Mouse (Mus musculus): ENCODE data around the gene Robo2.
A peak's percentile ranks its signal among the peaks of the same experiment; 100 is the strongest.

The Robo2 gene

DNA sequence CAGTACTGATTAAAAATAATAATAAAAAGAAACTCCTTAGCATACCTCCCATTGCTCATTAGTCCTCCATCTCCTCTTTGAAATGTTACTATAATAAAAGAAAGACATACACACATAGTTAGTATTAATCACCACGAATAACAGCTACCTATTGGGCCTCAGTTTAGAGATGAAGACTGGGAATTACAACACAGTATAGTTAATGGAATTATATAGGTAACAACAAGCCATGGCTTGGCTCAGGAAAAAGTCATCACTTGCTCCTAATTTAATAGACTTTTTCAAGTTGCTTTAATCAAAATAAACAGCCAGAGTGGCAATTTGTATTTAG, 471.4 kb downstream of the Robo2 start:
- no peak for DNase-seq (ENCODE audit: low read depth, low spot score)

DNA sequence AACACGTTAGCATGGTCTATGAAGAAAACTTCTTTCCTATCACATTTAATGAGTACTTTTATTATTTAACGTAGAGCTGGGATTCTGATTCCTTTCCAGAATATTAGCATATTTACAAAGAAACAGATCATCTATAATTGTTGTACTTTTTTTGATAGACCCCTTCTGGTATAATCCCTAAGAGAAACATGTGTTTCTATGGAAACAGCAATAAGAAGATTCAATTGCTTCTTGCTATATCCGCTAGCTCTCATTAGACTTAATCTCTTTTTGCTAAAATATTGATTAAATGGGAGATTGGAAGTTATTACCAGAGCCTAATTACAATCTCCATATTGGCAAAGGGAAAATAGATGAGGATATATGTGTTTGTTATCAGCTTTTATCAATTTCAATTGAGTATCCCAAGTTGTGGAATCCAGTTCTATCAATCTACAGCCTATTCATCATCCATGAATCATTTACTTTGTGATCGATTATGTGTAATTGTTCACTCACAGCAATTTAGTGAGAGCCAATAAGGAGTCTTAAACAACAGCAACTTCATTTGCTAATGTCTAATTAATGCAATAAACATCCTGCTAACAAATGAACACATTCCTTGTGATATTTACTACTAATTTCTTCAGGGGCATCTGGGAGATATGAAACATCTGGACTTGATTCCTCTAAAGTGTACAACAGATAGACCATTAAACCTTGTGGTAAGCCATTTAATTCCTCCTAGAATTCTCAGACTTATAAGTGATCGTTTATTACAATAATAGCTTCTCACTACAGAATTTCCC, 472.0 kb downstream of the Robo2 start:
- no peak for DNase-seq (ENCODE audit: low read depth, low spot score)

DNA sequence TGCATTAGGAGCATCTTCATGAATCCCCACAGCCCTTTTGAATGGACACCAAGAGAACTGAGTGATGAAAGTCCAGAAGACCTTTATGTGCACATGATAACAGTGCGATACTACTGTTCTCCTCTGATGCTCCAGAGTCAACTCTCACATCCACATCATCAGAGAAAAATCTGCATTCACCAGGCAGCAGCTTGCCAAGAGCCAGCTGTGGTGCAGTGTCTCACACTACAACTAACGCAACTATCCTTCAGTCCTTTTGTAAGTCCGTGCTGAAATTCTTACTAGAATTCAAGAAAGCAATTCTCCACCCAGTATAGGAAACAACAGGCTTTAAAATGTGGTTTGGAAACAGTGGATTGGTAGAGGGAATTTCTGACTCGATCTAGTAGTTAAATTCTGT, 481.3 kb downstream of the Robo2 start:
- no peak for DNase-seq (ENCODE audit: low read depth, low spot score)

DNA sequence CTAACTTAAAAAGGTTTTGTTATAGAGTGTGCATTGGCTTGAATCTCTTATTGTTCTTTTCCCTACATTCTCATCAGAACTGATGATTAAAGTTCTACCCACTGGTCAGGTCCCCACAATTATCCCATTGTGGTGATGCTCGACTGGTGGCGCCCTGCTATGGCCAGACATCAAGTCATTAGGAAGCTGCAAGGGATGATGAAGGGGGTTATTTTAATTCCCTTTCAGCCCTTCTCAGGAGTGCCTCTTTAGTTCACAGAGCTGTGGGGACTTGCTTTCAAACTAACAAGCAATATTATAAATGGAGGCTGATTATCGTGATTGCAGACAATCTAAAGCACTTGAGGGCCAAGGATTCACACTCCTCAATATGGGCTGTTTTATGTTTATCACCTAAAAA, 484.1 kb downstream of the Robo2 start:
- no peak for DNase-seq (ENCODE audit: low read depth, low spot score)

DNA sequence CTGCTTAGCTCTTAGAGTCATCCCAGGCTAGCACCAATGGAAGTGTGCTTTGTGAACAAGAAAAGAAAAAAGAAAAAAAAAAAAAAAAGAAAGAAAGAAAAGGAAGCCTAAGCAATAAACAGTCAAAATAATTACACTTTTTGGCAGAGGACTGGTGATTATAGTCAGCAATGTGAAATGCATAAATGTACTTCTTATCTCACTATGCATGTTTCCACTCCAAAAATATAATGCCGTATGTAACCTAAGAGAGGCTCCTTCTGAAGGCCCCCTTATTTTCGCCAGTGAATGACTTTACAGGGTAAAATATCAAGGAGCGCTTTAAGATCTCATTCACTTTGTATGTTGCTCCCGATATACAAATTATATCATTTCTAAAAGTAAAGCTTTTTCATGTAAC, 496.2 kb downstream of the Robo2 start:
- no peak for DNase-seq (ENCODE audit: low read depth, low spot score)

DNA sequence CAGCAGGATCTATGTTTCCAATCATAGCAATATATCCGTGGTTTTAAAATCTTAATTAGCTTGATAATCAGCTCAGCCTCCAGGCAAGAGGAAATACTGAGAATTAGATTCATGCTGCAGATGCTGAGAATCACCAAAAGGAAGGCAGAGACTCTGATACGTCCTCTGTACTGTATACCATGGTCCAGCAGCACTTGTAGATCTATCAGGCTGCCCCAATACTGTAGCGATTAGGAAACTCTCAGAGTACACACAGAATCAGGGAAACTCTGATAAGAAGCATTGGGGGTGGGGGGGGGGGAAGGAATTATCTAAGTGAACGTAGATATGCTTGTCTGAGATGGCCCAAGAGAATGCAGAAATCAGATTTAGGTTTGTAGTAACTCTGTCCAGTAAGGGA, 496.7 kb downstream of the Robo2 start:
- no peak for DNase-seq (ENCODE audit: low read depth, low spot score)

DNA sequence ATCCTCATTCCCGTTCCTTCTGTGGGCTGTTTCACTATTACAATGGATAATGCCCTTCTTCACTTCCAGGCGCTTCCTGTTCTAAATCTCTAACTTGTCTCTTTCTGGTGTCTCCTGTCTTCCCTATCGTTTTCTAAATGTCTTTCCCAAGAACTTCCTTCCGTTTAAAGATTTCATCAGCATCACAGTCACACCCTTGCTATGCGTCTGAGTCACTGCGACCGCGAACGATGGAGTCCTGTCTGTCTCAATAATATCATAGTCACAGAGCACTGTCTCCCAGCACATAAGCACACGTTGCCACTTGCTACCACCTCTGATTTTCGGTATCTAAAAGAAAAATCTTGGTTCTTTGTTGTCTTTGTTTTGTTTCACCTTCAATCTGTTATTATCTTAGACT, 503.1 kb downstream of the Robo2 start:
- DNase-seq (ENCODE audit: low read depth, low spot score) = no peak

DNA sequence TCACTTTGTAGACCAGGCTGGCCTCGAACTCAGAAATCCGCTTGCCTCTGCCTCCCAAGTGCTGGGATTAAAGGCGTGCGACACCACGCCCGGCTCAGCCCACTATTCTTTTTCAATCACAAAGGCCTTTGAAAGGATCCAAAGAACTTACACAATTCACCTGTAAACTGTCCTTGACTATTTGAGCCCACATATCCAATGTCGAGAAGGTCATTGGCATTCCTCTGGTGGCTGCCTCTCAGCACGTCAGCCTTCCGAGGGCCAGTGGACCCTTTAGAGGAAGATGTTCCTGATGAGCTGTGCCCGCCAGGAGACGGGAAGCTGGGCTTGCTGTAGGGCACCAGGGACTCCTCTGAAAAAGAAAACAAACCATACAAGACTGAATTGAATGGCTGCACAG, 514.8 kb downstream of the Robo2 start:
- no peak for DNase-seq (ENCODE audit: low read depth, low spot score)

DNA sequence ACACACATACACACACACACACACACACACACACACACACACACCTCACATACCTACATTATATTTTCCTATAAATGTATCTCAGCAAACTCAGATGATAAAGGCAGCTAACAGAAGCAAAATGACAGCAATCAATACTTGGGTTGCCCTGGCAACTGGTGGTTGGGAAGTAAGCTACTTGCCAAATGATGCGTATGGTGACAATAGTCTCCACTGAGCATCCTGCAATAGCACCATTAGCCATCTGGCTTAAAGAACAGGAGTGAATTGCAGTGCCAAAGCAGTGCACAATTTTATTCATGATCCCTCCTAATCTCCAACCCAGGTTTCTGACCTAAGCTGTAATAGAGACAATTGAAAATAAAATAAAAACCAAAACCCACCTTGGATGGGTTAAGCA, 529.7 kb downstream of the Robo2 start:
- no peak for DNase-seq (ENCODE audit: low read depth, low spot score)

DNA sequence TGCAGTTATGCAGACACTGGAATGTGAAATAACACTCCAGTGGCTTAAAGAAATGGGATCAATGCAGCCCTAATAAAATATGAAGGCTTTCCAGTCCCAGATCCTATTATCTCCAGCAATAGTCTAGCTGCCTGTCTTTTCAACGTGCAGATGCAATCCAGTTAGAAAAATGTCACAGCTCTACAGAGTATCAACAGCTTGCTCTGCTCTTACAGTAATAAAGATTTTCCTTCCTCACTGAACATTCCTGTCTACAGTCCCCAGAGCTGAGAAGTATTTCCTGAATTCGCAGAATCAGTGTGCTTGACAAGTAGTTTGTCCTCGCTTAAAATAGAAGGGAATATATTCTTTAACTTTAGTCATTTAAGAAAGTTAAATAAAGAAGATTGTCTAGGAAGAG, 533.7 kb downstream of the Robo2 start:
- DNase-seq (ENCODE audit: low read depth, low spot score) = no peak

DNA sequence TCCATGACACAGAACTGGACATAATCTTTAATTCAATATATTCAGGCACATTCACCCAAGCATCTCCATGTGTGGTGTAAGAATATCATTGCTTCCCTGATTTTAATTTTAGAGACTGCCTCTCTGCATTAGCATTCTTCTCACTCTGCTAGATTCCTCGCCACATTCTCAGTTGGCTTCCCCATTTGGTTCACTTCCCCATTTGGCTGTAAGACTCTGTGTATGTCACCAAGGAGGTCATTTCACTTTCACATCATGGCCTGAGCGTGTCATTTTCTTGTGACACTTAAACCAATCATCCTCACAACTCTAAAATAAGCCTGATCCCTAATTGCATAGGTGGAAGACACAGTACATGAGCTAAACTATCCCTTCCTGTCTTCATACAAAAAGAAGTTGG, 536.6 kb downstream of the Robo2 start:
- DNase-seq (ENCODE audit: low read depth, low spot score) = peak; percentile 12

DNA sequence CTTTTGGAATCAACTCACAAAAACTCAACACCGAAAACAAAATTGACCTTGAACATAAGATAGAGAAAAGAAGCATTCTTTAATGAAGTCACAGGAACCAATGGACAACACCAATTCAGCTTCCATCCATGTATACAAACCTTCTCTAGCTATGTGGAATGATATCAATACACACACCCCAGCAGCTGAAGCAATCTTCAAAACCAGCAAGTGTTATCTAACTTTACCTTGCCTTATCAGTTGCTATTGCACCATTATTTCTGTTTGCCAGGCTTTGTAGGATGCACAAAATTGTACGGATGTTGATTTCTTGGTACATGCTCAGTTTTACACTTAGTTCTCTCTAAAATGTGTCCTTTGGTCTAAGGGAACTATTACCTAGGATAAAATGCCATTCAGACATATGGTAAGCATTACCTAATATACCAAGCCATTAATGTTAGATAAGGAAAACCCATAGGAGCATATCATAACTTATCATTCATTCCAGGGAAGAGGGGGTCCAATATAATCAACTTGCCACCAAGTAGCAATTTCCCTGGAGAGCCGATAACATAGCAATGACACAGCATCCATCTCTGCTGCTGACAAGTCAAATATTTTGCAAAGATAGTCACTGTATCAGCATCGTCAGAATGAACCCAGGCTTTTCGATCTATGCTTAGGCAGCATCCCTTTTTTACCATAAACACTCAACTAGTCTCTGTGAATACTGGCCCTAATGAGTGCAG, 537.6 kb downstream of the Robo2 start:
- no peak for DNase-seq (ENCODE audit: low read depth, low spot score)

DNA sequence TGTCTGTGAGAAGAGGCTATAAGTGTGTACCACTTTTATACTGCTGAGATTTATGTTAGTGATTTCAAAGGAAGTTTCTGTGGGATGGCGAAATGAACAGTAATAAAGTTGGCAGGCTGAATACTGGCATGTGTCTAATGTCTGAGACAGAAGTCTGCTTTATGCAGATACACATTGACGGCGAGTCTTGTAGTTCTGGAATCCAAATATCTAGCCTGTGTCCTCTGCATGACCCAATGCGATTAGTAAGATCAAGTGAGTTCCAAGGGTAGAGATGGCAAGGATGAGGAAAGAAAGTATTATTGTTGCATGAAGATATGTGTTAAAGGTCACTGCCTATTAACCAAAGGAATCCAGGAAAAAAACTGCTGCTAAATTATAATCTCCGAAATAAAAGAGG, 541.3 kb downstream of the Robo2 start:
- DNase-seq (ENCODE audit: low read depth, low spot score) = no peak

DNA sequence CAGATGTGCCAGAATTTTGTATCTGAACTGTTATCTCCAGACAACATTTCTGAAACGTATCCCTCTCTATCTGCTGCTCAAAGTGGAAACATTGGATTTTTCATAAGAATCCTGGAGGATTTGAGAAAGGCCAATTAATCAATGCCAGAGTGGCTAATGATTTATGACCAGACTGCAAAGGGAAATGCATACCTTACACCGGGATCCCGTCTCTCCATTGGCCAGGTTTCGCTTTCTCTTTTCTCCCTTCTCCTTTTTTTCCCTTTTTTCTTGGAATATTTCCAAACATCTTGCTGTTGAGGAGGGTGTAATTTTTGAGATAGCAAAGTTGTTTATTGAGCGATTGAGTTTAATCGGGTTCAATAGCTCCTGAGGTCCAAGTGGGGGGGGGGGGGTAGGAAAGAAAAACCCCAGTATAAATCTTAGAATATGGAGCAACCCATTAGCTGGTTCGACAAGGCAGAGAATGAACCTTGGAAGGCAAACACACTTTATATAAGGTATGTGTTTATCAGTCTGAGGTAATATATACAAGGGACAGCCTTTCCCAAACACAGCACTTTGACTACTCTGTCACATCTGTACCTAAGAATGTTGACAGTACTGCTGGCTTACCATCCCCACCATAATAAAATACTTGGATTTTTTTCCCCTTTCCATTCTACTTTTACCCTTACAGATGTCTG, 542.0 kb downstream of the Robo2 start:
- no peak for DNase-seq (ENCODE audit: low read depth, low spot score)

DNA sequence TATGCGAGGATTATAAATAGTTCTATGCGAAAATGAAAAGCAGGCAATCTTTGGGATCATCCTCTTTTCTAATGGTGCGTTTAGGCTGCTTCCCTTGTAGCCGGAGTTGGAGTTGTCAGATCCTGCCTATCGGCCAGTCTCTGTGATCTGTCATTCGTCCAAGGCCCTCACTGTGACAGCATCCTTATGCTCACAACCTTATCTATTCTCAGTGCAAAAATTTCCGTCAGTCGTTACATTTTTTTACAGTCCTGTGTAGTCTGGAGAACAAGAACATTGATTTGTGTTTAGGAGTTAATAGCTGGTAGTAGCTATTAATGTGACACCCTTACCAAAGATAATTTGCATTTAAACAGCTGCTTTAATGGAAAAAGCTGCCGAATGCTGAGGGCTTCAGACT, 547.0 kb downstream of the Robo2 start:
- no peak for DNase-seq (ENCODE audit: low read depth, low spot score)

DNA sequence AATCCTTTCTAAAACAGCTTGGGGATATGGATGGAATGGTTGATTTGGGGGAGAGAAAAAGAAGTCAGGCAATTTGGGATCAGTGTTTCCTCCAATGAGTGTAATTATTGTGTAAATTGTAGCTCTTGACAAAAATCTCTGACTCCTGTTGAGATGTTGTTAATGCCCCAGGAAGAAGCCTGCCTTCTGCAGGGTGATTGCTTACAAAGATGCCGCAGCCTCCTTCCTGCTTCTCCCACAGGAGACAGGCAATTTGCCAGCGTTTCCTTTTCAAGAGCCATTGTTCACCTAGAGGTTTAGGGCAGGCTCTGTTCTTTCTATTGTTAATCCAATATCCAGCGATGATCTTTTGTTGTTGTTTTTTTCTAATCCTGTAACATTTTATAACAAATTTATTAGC, 547.9 kb downstream of the Robo2 start:
- no peak for DNase-seq (ENCODE audit: low read depth, low spot score)

DNA sequence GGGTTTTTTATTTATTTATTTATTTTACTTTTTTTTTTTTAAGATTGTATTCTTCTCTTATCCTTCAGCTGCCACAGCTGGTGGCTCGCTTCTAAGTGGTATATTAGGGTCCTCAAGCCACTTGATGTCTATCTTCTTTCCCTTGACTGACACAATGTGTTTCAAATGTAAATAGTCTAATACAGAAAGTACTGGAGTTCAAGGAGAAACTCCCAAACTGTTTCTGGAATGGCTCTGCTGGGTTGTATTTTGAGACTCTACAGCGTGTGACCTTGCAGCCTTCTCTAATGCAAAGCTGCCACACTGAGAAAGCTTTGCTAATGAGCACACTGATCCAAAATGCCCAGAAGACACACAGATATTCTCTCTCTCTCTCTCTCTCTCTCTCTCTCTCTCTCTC, 552.9 kb downstream of the Robo2 start:
- DNase-seq (ENCODE audit: low read depth, low spot score) = no peak

DNA sequence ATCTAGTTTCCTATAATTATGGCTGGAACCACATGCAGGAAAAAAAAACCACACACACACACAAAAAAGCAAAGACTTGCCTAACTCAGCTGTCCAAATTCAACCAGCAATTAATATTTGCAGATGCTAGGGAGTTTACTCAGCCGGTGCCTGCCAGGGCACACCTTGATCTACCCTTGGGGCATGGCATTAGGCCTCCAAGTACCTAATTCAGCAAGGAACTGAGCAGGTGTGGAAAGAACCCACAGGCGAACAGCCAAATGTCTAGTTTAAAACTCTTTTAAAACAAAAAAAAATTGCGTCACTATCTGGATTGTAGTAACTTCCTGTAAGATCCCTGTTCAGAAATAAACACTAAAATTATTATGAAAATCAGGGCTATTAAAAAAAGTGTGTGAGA, 555.8 kb downstream of the Robo2 start:
- no peak for DNase-seq (ENCODE audit: low read depth, low spot score)

Measured in A20 (cell line).